Mouse (Mus musculus) heart, embryonic 10.5 days (tissue): ENCODE data around the gene Wls. TPM values are rescaled to one million over a fixed set of nuclear protein-coding genes. Genes with fewer than 3 reads are reported as not detected.
A peak's percentile ranks its signal among the peaks of the same experiment; 100 is the strongest.

ENCODE experiments used
- DNase-seq: peaks from one replicate; pipeline ENCODE4 v3.0.0-alpha.2; 2017; ENCODE audit warnings: low spot score
- H3K27ac ChIP-seq: fragments of 300-500 bp; sonication (generic); 2 replicates; pipeline ENCODE4 v1.5.1; 2016; ENCODE audit warnings: mild to moderate bottlenecking
- H3K27me3 ChIP-seq: fragments of 300-500 bp; sonication (generic); 2 replicates; pipeline ENCODE4 v1.6.1; 2016; ENCODE audit warnings: mild to moderate bottlenecking; ENCODE audit not compliant: poor library complexity, insufficient read depth, severe bottlenecking
- H3K36me3 ChIP-seq: fragments of 300-500 bp; sonication (generic); 2 replicates; pipeline ENCODE4 v1.6.1; 2016; ENCODE audit warnings: mild to moderate bottlenecking, moderate library complexity
- H3K4me1 ChIP-seq: fragments of 300-500 bp; sonication (generic); 2 replicates; pipeline ENCODE4 v1.6.1; 2016; ENCODE audit warnings: mild to moderate bottlenecking
- H3K4me3 ChIP-seq: fragments of 300-500 bp; sonication (generic); 2 replicates; pipeline ENCODE4 v1.5.1; 2016; ENCODE audit warnings: mild to moderate bottlenecking, moderate library complexity
- H3K9me3 ChIP-seq: fragments of 300-500 bp; sonication (generic); 2 replicates; pipeline ENCODE4 v1.6.1; 2016; ENCODE audit warnings: mild to moderate bottlenecking, moderate library complexity
- WGBS: fragments of 180-500 bp; shearing (Covaris S2); methylation state at CpG from one replicate; pipeline ENCODE4 v1.1.7; 2016; 5-methylcytosine and 5-hydroxymethylcytosine counted together
- polyA plus RNA-seq: library from polyadenylated mRNA; unstranded; fragments of >200 nt; fragmentation: Nextera tagmentation; extraction: Ambion mirVana; gene quantifications from 2 replicates; pipeline ENCODE4 v1.2.1, GENCODE M21; 2016

Wls gene
- 135 and 139 TPM in 2 replicates for polyA plus RNA-seq

DNA sequence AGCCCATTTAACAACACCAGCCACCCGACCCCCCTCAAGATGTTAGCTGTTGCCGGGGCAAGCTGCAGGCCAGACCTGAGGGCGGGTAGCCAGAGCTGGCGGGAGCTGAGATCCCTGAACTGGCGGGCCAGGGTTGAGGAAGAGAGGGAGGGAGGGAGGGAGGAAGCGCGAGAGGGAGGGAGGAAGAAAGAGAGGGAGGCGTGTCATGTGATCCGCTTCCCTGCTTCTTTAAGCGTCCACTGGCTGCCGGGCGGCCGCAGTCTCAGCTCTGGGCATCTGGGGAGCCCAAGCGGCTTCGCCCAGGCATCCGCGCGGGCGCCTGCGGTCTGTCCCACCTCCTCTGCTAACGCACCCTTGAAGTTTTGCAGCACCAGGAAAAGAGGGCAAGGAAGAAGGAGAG is at the start of gene Wls:
Gene Wls, plus strand, starts transcription at position 192 of the 400 bp plus-strand sequence.
- Histone ChIP-seq H3K4me3 (peak within 1 kb of the TSS; percentile 81), H3K27me3 (no peaks in the 10 kb centered on the region), H3K36me3 (no peaks in the 10 kb centered on the region), H3K9me3 (no peaks in the 10 kb centered on the region), H3K4me1 (peaks cover 17% of the 10 kb centered on the region; the same call in 1 of the 2 replicates), H3K27ac (peak within 1 kb of the TSS; percentile 93)
- under 1% methylated on average over 20 of the region's 21 CpGs for WGBS
- DNase-seq, result peak; percentile 92

- H3K27ac ChIP-seq, result no peak overlapping the region
- no peak overlapping the region for H3K4me3 ChIP-seq
- H3K9me3 ChIP-seq, result no peaks in the 10 kb centered on the region
- DNase-seq, result no peak
- peaks cover 4% of the 10 kb centered on the region; the same call in 1 of the 2 replicates for H3K4me1 ChIP-seq
- no peaks in the 10 kb centered on the region for H3K27me3 ChIP-seq
- H3K36me3 ChIP-seq, result no peaks in the 10 kb centered on the region
- WGBS, result 73% methylated on average over 2 of the region's 2 CpGs
Measured at GRCm38 (mm10) chr3:159789781-159790180, 49.7 kb upstream of the Wls start.

- no peak overlapping the region for H3K27ac ChIP-seq
- H3K4me3 ChIP-seq, result no peak overlapping the region
- H3K9me3 ChIP-seq, result no peaks in the 10 kb centered on the region
- H3K36me3 ChIP-seq, result no peaks in the 10 kb centered on the region
- H3K4me1 ChIP-seq, result no peaks in the 10 kb centered on the region
- no peaks in the 10 kb centered on the region for H3K27me3 ChIP-seq
- DNase-seq, result no peak
Measured at GRCm38 (mm10) chr3:159831535-159831934, 7.9 kb upstream of the Wls start.

DNA sequence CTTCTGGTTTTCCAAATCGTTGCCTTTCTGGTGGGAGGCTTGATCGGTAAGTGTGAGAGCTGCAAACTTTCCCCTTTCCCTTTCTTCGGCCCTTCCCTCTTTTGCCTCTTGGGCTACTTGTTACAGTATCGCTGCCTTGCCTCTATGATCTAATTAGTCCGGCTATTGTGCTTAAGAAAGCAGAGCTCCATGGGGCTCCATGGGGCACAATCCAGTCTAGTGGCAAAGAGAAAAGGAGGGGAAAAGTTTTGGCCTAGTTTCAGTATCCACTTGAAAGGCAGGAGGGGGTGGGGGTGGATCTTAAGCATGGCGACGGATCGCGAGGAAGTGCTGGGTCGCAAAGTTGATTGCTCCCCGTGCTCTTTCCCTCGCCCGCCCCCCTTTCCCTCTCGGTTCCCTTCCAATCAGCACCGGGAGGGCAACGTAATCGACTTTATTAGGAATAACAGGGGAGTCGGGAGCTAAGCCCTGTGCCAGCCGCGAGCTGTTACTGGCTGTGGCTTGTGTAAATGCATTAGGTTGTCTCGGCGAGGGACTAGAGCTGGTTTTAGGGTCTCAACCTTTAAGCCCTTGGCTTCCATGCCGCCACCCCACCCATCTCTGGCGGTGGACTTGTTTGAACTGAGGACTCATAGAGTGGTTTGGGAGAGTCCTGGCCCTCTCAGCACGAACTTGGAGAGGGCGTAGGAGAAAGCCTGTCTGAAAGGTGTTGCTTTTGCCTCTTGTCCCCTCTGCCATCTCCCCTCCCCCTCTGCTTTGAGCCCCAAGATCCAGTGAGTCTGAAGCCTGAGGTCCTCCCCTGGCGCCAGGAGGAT is 737 bp downstream of the Wls start:
- peaks cover 17% of the 10 kb centered on the region; the same call in 1 of the 2 replicates for H3K4me1 ChIP-seq
- WGBS, result under 1% methylated on average over 27 of the region's 27 CpGs
- peak; percentile 86 for DNase-seq

DNA sequence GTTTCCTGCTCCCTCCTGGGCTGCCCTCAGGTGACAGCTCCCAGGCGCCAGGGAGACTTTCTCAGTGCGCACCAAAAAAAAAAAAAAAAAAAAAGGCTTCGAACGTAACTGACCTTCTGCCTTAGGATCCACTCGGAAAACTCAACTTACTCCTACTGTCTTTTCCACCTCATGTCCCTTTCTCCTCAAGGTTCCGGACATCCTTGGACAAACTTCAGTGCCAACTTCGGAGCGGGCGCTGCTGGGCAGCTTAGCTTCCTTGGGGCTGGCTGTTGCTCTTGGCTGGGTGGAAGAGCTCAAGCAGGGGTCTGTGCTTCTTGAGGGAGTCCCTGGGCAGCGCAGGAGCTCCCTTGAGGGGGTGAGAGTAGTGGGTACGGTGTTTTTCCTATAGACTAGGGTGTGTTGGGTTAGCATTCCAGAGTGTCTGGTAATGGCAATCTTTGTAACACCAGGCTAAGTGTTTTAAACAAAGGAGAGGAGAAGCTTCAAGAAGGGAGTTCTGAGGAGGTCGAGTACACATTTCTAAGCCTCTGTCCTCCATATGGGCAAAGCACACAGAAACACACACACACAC is 1.4 kb downstream of the Wls start:
- Histone ChIP-seq H3K27me3 (no peaks in the 10 kb centered on the region), H3K9me3 (no peaks in the 10 kb centered on the region), H3K4me1 (peaks cover 17% of the 10 kb centered on the region; the same call in 1 of the 2 replicates), H3K4me3 (peak overlapping the region; percentile 81), H3K36me3 (no peaks in the 10 kb centered on the region), H3K27ac (peak overlapping the region; percentile 93)
- DNase-seq, result peak; percentile 76
- WGBS, result 2% methylated on average over 12 of the region's 12 CpGs

More for the DNA sequence above, 737 bp downstream of the Wls start:
- Histone ChIP-seq H3K4me3 (peak overlapping the region; percentile 81), H3K27ac (peak overlapping the region; percentile 93), H3K27me3 (no peaks in the 10 kb centered on the region), H3K36me3 (no peaks in the 10 kb centered on the region), H3K9me3 (no peaks in the 10 kb centered on the region)

DNA sequence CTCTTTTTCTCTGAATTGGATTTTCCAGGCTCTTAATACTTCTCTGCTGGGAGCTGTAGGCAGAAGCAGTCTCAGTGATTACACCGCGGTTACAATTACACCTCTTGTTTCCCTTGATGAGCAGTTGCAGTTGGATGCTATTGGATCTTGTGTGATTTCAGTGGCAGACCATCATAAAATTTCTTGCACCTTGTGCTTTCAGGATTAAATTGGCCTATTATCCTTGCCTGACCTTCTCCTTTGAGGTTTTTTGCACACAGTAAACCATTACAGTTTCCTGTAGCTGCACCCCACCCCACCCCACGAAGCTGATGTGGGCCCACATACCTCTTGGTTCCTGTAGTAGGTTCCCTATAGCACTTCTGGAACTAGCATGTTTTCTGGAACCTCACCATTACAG is 2.0 kb downstream of the Wls start:
- Histone ChIP-seq H3K27me3 (no peaks in the 10 kb centered on the region), H3K9me3 (no peaks in the 10 kb centered on the region), H3K27ac (peak overlapping the region; percentile 93), H3K36me3 (no peaks in the 10 kb centered on the region), H3K4me1 (peaks cover 18% of the 10 kb centered on the region), H3K4me3 (peak overlapping the region; percentile 81)
- no peak for DNase-seq
- WGBS, result 22% methylated on average over 3 of the region's 3 CpGs

- no peak for DNase-seq
- H3K4me3 ChIP-seq, result no peak overlapping the region
- WGBS, result 83% methylated on average over 4 of the region's 4 CpGs
Measured at GRCm38 (mm10) chr3:159843135-159843534, 3.7 kb downstream of the Wls start.

DNA sequence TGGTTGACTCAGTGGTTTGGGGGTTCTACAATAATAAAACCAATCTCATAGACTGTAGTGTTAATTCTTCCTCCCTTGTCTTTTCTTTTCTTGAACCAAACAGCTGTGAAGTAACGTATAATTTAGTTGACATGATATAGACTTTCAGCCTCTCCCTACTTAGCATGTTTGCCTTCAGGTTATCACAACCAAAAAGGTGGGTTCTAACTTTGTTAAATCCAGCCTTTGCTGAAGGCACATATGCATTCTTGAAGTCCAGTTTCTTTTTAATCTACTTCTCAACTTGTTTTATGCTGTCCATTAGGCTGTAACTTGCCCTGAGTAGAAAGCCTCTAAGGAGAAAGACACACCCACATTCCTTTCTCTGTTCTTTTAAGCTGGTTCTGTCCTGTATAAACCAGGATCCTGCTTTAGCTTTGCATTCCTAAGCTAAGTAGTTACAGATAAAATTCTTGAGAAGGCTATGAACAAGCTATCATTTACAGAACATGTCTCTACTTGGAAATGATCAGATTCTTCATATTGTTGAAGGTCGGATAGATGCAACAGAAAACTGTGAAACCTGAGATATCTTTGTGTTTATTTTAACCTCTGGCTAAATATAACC is 8.0 kb downstream of the Wls start:
- DNase-seq, result no peak
- H3K27me3 ChIP-seq, result no peaks in the 10 kb centered on the region
- H3K4me1 ChIP-seq, result peaks cover 3% of the 10 kb centered on the region
- H3K4me3 ChIP-seq, result peak overlapping the region; percentile 22; the same call in 1 of the 2 replicates
- WGBS, result 30% methylated on average over 2 of the region's 2 CpGs
- no peaks in the 10 kb centered on the region for H3K9me3 ChIP-seq
- peak overlapping the region; percentile 11; the same call in 1 of the 2 replicates for H3K27ac ChIP-seq
- H3K36me3 ChIP-seq, result no peaks in the 10 kb centered on the region

More at GRCm38 (mm10) chr3:159843135-159843534, 3.7 kb downstream of the Wls start:
- Histone ChIP-seq H3K36me3 (no peaks in the 10 kb centered on the region), H3K9me3 (no peaks in the 10 kb centered on the region), H3K27ac (no peak overlapping the region), H3K27me3 (no peaks in the 10 kb centered on the region), H3K4me1 (peaks cover 20% of the 10 kb centered on the region)

DNA sequence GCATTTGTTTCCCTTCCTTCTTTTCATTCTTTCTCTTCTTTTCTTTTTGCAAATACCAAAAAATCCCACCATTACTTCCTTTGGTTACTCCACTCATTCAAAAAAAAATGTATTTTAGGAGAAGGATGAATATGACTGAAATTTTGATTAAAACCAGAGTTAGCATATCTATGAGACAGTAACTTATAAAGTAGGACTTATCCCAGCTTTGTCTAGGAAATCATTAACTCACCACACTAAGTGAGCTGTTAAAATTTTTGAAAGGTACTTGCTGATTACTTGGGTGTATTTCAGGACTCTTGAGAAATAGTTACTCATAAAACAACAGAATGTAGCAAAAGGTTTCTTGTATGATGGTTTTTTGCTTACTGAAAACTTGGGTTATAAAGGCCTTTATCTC is 8.7 kb downstream of the Wls start:
- H3K27ac ChIP-seq, result peak overlapping the region; percentile 29; the same call in 1 of the 2 replicates
- no peak for DNase-seq

DNA sequence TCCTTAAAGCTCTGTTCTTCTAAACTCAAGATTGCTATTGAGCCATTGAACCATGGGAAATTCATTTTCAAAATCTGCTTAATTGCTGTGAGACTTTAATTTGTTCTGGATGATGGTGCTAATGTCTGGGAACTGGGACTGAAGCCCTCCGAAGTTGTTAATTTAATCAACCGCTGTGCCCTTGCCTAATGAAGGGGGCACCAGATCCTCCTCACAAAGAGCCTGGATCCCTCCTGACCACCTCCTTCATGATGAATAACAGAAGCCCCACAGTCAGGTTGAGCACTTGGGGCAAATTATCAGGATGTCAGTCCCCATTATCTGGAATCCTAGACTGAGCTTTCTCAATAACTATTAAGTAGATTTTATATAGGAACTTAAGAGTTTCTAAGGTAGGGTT is 12.0 kb downstream of the Wls start:
- no peak for DNase-seq
- Histone ChIP-seq H3K9me3 (no peaks in the 10 kb centered on the region), H3K27ac (no peak overlapping the region), H3K4me3 (no peak overlapping the region), H3K36me3 (no peaks in the 10 kb centered on the region), H3K4me1 (peaks cover 2% of the 10 kb centered on the region; the same call in 1 of the 2 replicates), H3K27me3 (no peaks in the 10 kb centered on the region)
- WGBS, result 79% methylated on average over 2 of the region's 2 CpGs

More for the DNA sequence above, 8.7 kb downstream of the Wls start:
- H3K9me3 ChIP-seq, result no peaks in the 10 kb centered on the region
- peaks cover 3% of the 10 kb centered on the region; the same call in 1 of the 2 replicates for H3K4me1 ChIP-seq
- no peaks in the 10 kb centered on the region for H3K27me3 ChIP-seq
- H3K36me3 ChIP-seq, result no peaks in the 10 kb centered on the region
- H3K4me3 ChIP-seq, result 0 out of 2 replicates have a peak overlapping the region, but pooled peaks have one; percentile 22

DNA sequence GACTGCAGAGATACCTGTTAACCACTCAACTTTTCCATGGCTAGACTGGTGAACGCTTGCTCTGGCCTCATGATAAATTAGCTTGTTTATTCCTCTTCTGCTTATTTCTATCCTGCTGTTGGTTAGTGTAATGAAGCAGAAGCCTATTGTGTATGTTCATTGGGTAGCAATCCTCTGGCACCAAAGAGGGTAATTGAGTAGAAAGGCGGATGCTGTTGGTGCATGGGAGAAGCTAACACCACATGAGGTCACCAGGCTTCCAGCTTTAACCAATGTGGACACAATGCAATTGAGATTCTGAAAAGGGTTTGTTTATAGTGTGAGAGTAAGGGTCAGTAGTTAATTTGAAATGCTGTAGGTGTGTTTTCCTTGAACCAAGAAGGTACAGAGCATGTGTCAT is 12.5 kb downstream of the Wls start:
- Histone ChIP-seq H3K9me3 (no peaks in the 10 kb centered on the region), H3K27me3 (no peaks in the 10 kb centered on the region), H3K36me3 (no peaks in the 10 kb centered on the region), H3K27ac (no peak overlapping the region), H3K4me1 (no peaks in the 10 kb centered on the region), H3K4me3 (no peak overlapping the region)
- DNase-seq, result no peak
- WGBS, result 93% methylated on average over 2 of the region's 2 CpGs

- Histone ChIP-seq H3K36me3 (0 out of 2 replicates have a peak, but pooled peaks cover 6% of the 10 kb centered on the region), H3K9me3 (no peaks in the 10 kb centered on the region), H3K27me3 (no peaks in the 10 kb centered on the region), H3K4me1 (no peaks in the 10 kb centered on the region), H3K27ac (no peak overlapping the region), H3K4me3 (no peak overlapping the region)
- DNase-seq, result no peak
- 78% methylated on average over 1 of the region's 1 CpGs for WGBS
Measured at GRCm38 (mm10) chr3:159857112-159857511, 17.6 kb downstream of the Wls start.

DNA sequence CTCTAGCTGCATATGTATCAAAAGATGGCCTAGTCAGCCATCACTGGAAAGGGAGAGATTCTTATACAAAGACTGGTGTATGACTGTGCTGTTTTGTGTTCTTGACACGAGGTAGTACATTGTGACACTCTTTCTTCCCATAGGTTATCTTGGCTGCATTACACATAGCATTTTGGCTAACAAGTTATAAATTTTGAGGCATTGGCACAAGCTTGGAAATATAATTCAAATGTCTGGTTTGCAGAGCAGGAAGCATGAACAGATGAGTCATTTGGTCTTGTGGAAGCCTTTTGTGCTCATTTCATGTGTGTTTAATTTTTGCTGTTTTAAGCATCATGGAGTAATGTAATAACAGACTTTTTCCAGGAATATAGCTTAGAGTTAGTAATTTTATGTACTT is 26.2 kb downstream of the Wls start:
- no peaks in the 10 kb centered on the region for H3K9me3 ChIP-seq
- no peak overlapping the region for H3K4me3 ChIP-seq
- no peaks in the 10 kb centered on the region for H3K27me3 ChIP-seq
- no peaks in the 10 kb centered on the region for H3K4me1 ChIP-seq
- H3K27ac ChIP-seq, result no peak overlapping the region
- DNase-seq, result no peak
- 85% methylated on average over 1 of the region's 1 CpGs for WGBS
- 0 out of 2 replicates have a peak, but pooled peaks cover under 1% of the 10 kb centered on the region for H3K36me3 ChIP-seq
